ENCODE assay signal across 15 mouse cellular contexts in the genomic region with DNA sequence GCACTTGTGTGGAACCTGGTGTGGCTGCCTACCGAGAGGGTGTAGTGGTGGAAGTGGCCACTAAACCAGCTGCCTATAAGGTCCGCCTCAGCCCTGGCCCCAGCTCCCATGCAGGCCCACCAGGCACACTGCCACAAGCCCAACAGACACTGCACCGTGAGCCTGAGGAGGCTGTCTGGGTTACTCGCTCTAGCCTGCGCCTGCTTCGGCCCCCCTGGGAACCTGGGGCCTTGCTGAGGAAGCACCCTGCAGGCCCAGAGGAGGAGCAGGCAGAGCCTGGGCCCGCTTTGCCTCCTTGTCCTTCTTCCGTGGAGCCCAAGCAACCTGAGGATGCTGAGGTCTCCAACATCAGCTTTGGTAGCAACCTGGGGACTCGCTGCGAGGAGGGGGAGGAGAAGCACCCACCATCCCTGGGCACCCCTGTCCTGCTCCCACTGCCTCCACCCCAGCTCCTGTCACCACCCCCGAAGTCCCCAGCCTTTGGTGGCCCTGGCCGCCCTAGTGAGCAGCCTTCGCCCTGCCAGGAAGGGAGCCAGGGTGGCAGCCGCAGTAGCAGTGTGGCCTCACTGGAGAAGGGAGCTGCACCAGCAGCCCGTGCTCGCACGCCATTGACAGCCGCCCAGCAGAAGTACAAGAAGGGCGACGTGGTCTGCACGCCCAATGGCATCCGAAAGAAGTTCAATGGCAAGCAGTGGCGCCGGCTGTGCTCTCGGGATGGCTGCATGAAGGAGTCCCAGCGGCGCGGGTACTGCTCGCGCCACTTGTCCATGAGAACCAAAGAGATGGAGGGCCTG. TPM values are rescaled to one million over a fixed set of nuclear protein-coding genes. Genes with fewer than 3 reads are reported as not detected.
DNase-seq lines count a peak whose midpoint lies in the region; ATAC-seq and TF ChIP-seq lines count a peak whose summit lies in the region.
"Had no signal": no experiment of that assay in that cellular context is flagged by ENCODE, and none has a peak within 500 bp of the region (broad histone marks: within the 10 kb centered on the region; RNA-seq: fewer than 3 reads in every experiment).

No protein-coding gene starts in this region.

- no peaks in the 10 kb centered on the region for H3K9me3 ChIP-seq in forebrain, embryonic 10.5 days
- H3K9me3 ChIP-seq in forebrain, embryonic 15.5 days, result no peaks in the 10 kb centered on the region
- no peaks in the 10 kb centered on the region for H3K9me3 ChIP-seq in liver, embryonic 11.5 days (ENCODE audit: control insufficient read depth, low read length)
- H3K9me3 ChIP-seq in E14TG2a.4 (ENCODE audit: low read length), result no peaks in the 10 kb centered on the region
- no peaks in the 10 kb centered on the region for H3K9me3 ChIP-seq in embryonic facial prominence, embryonic 10.5 days

- no peak for DNase-seq in forebrain, embryonic 10.5 days (ENCODE audit: extremely low spot score, low spot score)
- DNase-seq in liver, embryonic 11.5 days (ENCODE audit: low spot score), result no peak
- no peak for DNase-seq in liver
- no peak for DNase-seq in embryonic facial prominence, embryonic 10.5 days (ENCODE audit: low spot score)
- no peak for DNase-seq in natural killer cell, adult 2 months (ENCODE audit: low spot score in 2 of 2)
- DNase-seq in layer of hippocampus, adult 2 months (ENCODE audit: low spot score in 2 of 2), result no peak
- DNase-seq: adrenal gland, postnatal 10 days; kidney, adult 9 months had no signal

- 0 out of 2 replicates have a peak overlapping the region, but pooled peaks have one; percentile 9 for H3K27ac ChIP-seq in forebrain, embryonic 10.5 days
- H3K27ac ChIP-seq in forebrain, embryonic 15.5 days (replicated peaks), result no peak overlapping the region
- peak overlapping the region; percentile 42; the same call in 1 of the 2 replicates for H3K27ac ChIP-seq in liver, embryonic 11.5 days (ENCODE audit: low read depth, low read length)
- H3K27ac ChIP-seq in embryonic facial prominence, embryonic 10.5 days (replicated peaks), result peak overlapping the region; percentile 11; the same call in 1 of the 2 replicates
- no peak overlapping the region for H3K27ac ChIP-seq in layer of hippocampus, adult 2 months
- H3K27ac ChIP-seq: hindbrain, postnatal 0 days had no signal

- peak overlapping the region; percentile 11; the same call in 1 of the 2 replicates for H3K4me3 ChIP-seq in forebrain, embryonic 10.5 days
- no peak overlapping the region for H3K4me3 ChIP-seq in forebrain, embryonic 15.5 days
- no peak overlapping the region for H3K4me3 ChIP-seq in liver, embryonic 11.5 days (ENCODE audit: low read depth, low read length)
- peak overlapping the region; percentile 72 for H3K4me3 ChIP-seq in E14TG2a.4 (replicated peaks; ENCODE audit: low read length)
- H3K4me3 ChIP-seq in embryonic facial prominence, embryonic 10.5 days, result no peak overlapping the region
- no peak overlapping the region for H3K4me3 ChIP-seq in layer of hippocampus, adult 2 months

- H3K4me1 ChIP-seq in forebrain, embryonic 10.5 days, result peaks cover 52% of the 10 kb centered on the region
- H3K4me1 ChIP-seq in forebrain, embryonic 15.5 days, result peaks cover 46% of the 10 kb centered on the region
- H3K4me1 ChIP-seq in liver, embryonic 11.5 days (replicated peaks; ENCODE audit: control insufficient read depth, insufficient read depth, low read length), result peaks cover 55% of the 10 kb centered on the region
- H3K4me1 ChIP-seq in E14TG2a.4 (replicated peaks; ENCODE audit: low read depth, low read length), result peaks cover 88% of the 10 kb centered on the region
- peaks cover 64% of the 10 kb centered on the region for H3K4me1 ChIP-seq in embryonic facial prominence, embryonic 10.5 days

- no peak overlapping the region for H3K4me2 ChIP-seq in forebrain, embryonic 15.5 days (replicated peaks)
- H3K4me2 ChIP-seq in liver, embryonic 11.5 days, result no peak overlapping the region

- H3K36me3 ChIP-seq in forebrain, embryonic 10.5 days (replicated peaks), result peaks cover 31% of the 10 kb centered on the region
- H3K36me3 ChIP-seq in forebrain, embryonic 15.5 days, result peaks cover 19% of the 10 kb centered on the region
- peaks cover 18% of the 10 kb centered on the region; the same call in 1 of the 2 replicates for H3K36me3 ChIP-seq in liver, embryonic 11.5 days (ENCODE audit: control insufficient read depth, insufficient read depth, low read length)
- H3K36me3 ChIP-seq in E14TG2a.4 (ENCODE audit: insufficient read depth, low read length), result peaks cover 30% of the 10 kb centered on the region
- H3K36me3 ChIP-seq in embryonic facial prominence, embryonic 10.5 days (replicated peaks), result peaks cover 32% of the 10 kb centered on the region

- no peak for TF ChIP-seq CTCF in E14TG2a.4 (conservative IDR thresholded peaks at IDR 0.05; ENCODE audit: low read length)
- no peak for TF ChIP-seq CTCF in layer of hippocampus, adult 2 months (conservative IDR thresholded peaks at IDR 0.05)

- no peak for ATAC-seq in forebrain, embryonic 15.5 days (replicated peaks)
- no peak for ATAC-seq in liver, embryonic 11.5 days (replicated peaks; ENCODE audit: low FRiP score)
- ATAC-seq: hindbrain, postnatal 0 days had no signal

- no peak overlapping the region for H3K9ac ChIP-seq in forebrain, embryonic 15.5 days (replicated peaks)
- 0 out of 2 replicates have a peak overlapping the region, but pooled peaks have one; percentile 10 for H3K9ac ChIP-seq in liver, embryonic 11.5 days (ENCODE audit: low read depth, low read length)

- no peaks in the 10 kb centered on the region for H3K27me3 ChIP-seq in forebrain, embryonic 10.5 days (ENCODE audit: poor library complexity, severe bottlenecking)
- no peaks in the 10 kb centered on the region for H3K27me3 ChIP-seq in forebrain, embryonic 15.5 days
- H3K27me3 ChIP-seq in liver, embryonic 11.5 days (replicated peaks; ENCODE audit: control insufficient read depth, insufficient read depth, low read length), result no peaks in the 10 kb centered on the region
- H3K27me3 ChIP-seq in E14TG2a.4 (ENCODE audit: insufficient read depth, low read length), result peaks cover 21% of the 10 kb centered on the region
- no peaks in the 10 kb centered on the region for H3K27me3 ChIP-seq in embryonic facial prominence, embryonic 10.5 days (replicated peaks; ENCODE audit: low read depth, poor library complexity, severe bottlenecking)

- 88% methylated on average over 30 of the region's 30 CpGs for WGBS in forebrain, embryonic 10.5 days
- WGBS in forebrain, embryonic 15.5 days, result 90% methylated on average over 30 of the region's 30 CpGs
- WGBS in liver, embryonic 11.5 days, result 87% methylated on average over 30 of the region's 30 CpGs
- WGBS in embryonic facial prominence, embryonic 10.5 days, result 88% methylated on average over 30 of the region's 30 CpGs

RNA-seq across cellular contexts. Expression of gene Cic, which starts 4.3 kb away (rescaled TPM):
- 19.4 and 20.6 TPM in 2 replicates for polyA plus RNA-seq in forebrain, embryonic 10.5 days (2016; fragmentation: Nextera tagmentation; extraction: Ambion mirVana)
- polyA plus RNA-seq in forebrain, embryonic 15.5 days (2015; fragmentation: Nextera tagmentation; extraction: Ambion mirVana), result 53.2 and 54.4 TPM in 2 replicates
- 21.6 and 25.2 TPM in 2 replicates for polyA plus RNA-seq in liver, embryonic 11.5 days (2014; fragmentation: Nextera tagmentation; extraction: Ambion mirVana)
- 17.1 and 21.4 TPM in 2 replicates for polyA plus RNA-seq in embryonic facial prominence, embryonic 10.5 days (2016; fragmentation: Nextera tagmentation; extraction: Ambion mirVana)
- total RNA-seq in layer of hippocampus, adult 2 months (2021), result 100 to 1,000 TPM; 218 to 225 TPM

RNA-seq across cellular contexts. Expression of gene Erf, which starts 21.3 kb away (rescaled TPM):
- 8.4 and 10.1 TPM in 2 replicates for polyA plus RNA-seq in forebrain, embryonic 10.5 days (2016; fragmentation: Nextera tagmentation; extraction: Ambion mirVana)
- polyA plus RNA-seq in forebrain, embryonic 15.5 days (2015; fragmentation: Nextera tagmentation; extraction: Ambion mirVana), result 4.8 and 5.5 TPM in 2 replicates
- polyA plus RNA-seq in liver, embryonic 11.5 days (2014; fragmentation: Nextera tagmentation; extraction: Ambion mirVana), result 13.8 and 16.4 TPM in 2 replicates
- 10.9 and 11.5 TPM in 2 replicates for polyA plus RNA-seq in embryonic facial prominence, embryonic 10.5 days (2016; fragmentation: Nextera tagmentation; extraction: Ambion mirVana)
- 10 to 100 TPM; 40.3 to 45.1 TPM for total RNA-seq in layer of hippocampus, adult 2 months (2021)

RNA-seq across cellular contexts. Expression of gene Pafah1b3, which starts 25.9 kb away (rescaled TPM):
- polyA plus RNA-seq in forebrain, embryonic 10.5 days (2016; fragmentation: Nextera tagmentation; extraction: Ambion mirVana), result 246 and 257 TPM in 2 replicates
- polyA plus RNA-seq in forebrain, embryonic 15.5 days (2015; fragmentation: Nextera tagmentation; extraction: Ambion mirVana), result 521 and 550 TPM in 2 replicates
- polyA plus RNA-seq in liver, embryonic 11.5 days (2014; fragmentation: Nextera tagmentation; extraction: Ambion mirVana), result 104 and 106 TPM in 2 replicates
- 281 and 301 TPM in 2 replicates for polyA plus RNA-seq in embryonic facial prominence, embryonic 10.5 days (2016; fragmentation: Nextera tagmentation; extraction: Ambion mirVana)
- total RNA-seq in layer of hippocampus, adult 2 months (2021), result 10 to 100 TPM; 16.9 to 21.0 TPM

RNA-seq across cellular contexts. Expression of gene Prr19, which starts 29.4 kb away (rescaled TPM):
- polyA plus RNA-seq in forebrain, embryonic 10.5 days (2016; fragmentation: Nextera tagmentation; extraction: Ambion mirVana), result 1.4 and 1.7 TPM in 2 replicates
- polyA plus RNA-seq in forebrain, embryonic 15.5 days (2015; fragmentation: Nextera tagmentation; extraction: Ambion mirVana), result 1.6 and 2.1 TPM in 2 replicates
- polyA plus RNA-seq in liver, embryonic 11.5 days (2014; fragmentation: Nextera tagmentation; extraction: Ambion mirVana), result 0.32 and 0.68 TPM in 2 replicates
- 0.82 and 0.88 TPM in 2 replicates for polyA plus RNA-seq in embryonic facial prominence, embryonic 10.5 days (2016; fragmentation: Nextera tagmentation; extraction: Ambion mirVana)
- not detected for total RNA-seq in layer of hippocampus, adult 2 months (2021)
- total RNA-seq: adrenal gland, postnatal 10 days; granulocyte monocyte progenitor cell, adult 5-6 weeks had no signal
- polyA plus RNA-seq: heart, postnatal 0 days; liver, embryonic 16.5 days; small intestine, adult 2 months had no signal

RNA-seq across cellular contexts. Expression of gene Tmem145, which starts 34.1 kb away (rescaled TPM):
- polyA plus RNA-seq in forebrain, embryonic 10.5 days (2016; fragmentation: Nextera tagmentation; extraction: Ambion mirVana), result 1.3 and 1.8 TPM in 2 replicates
- 30.9 and 32.3 TPM in 2 replicates for polyA plus RNA-seq in forebrain, embryonic 15.5 days (2015; fragmentation: Nextera tagmentation; extraction: Ambion mirVana)
- 0.16 and 0.32 TPM in 2 replicates for polyA plus RNA-seq in liver, embryonic 11.5 days (2014; fragmentation: Nextera tagmentation; extraction: Ambion mirVana)
- 0.85 and 1.0 TPM in 2 replicates for polyA plus RNA-seq in embryonic facial prominence, embryonic 10.5 days (2016; fragmentation: Nextera tagmentation; extraction: Ambion mirVana)
- total RNA-seq in layer of hippocampus, adult 2 months (2021), result 10 to 100 TPM; 27.4 to 27.8 TPM
- total RNA-seq: granulocyte monocyte progenitor cell, adult 5-6 weeks had no signal
- polyA plus RNA-seq: heart, postnatal 0 days had no signal

Comparison
In these comparisons a context has a peak if more than half of its experiments do, and no peak if none do; other contexts are left out.
1. H3K27ac ChIP-seq: peak in forebrain, embryonic 10.5 days (single experiment), liver, embryonic 11.5 days (single experiment) and embryonic facial prominence, embryonic 10.5 days (single experiment); none in forebrain, embryonic 15.5 days (single experiment) and layer of hippocampus, adult 2 months (single experiment).
2. H3K4me3 ChIP-seq: peak in forebrain, embryonic 10.5 days (single experiment) and E14TG2a.4 (single experiment); none in forebrain, embryonic 15.5 days (single experiment), liver, embryonic 11.5 days (single experiment), embryonic facial prominence, embryonic 10.5 days (single experiment) and layer of hippocampus, adult 2 months (single experiment).